Mouse (Mus musculus) cerebellum, adult 9-10 months (tissue): ENCODE measurements at regions not wholly inside any gene's neighbourhood (a gene's known extent, or its start where the extent isn't known, plus 50 kb on each side); places are given as distances from the start of the nearest gene placed in this dataset.
"Not testable (repeated sequence)": the region's sequence is repeated elsewhere in the genome, so short reads cannot be mapped to it uniquely, and the experiment has no call there.

Experiments
- DNase-seq: peaks from one replicate; pipeline ENCODE4 v3.0.0; 2022

DNA sequence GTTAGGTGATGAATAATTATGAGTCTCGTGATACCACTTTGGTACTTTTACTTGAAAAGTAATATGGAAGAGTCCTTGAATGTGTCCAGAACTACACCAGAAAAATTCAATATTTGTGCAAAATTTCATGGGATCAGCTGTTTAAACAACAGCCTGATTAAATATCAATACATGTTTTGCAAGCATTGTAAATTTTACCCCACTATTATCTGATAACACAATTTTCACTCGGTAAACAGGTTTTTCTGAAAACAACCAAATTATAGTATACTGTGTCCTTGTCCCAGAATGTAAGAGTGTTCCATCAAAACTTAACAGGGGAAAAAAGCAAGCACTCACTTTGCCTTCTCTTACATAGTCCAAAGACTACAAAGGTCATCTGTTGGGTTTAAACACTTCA is 343.1 kb upstream of the Fign start:
- no peak for DNase-seq

- not testable (repeated sequence) for DNase-seq
Measured at GRCm38 (mm10) chr2:64417129-64417528, 319.3 kb upstream of the Fign start.

DNA sequence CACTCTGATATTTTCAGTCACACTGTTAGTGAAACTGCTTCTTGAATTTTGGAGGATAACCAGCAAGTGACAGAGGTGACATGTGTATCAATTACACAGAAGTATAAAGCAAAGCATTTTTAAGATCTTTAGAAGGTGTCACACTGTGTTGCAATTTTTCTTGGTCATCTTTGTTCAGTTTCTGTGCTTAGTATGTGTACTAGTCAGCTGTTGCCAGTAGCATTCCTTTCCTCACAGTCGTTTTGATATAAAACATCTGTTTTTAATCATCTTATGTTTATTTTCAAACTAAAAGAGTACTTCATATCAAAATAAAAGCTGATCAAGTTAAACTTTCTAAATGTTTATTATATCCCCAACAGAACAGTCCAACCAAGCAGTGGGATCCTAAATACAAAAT is 316.0 kb upstream of the Fign start:
- DNase-seq: no peak

GRCm38 (mm10) chr2:64413263-64413662 is 315.4 kb upstream of the Fign start:
- no peak for DNase-seq

DNA sequence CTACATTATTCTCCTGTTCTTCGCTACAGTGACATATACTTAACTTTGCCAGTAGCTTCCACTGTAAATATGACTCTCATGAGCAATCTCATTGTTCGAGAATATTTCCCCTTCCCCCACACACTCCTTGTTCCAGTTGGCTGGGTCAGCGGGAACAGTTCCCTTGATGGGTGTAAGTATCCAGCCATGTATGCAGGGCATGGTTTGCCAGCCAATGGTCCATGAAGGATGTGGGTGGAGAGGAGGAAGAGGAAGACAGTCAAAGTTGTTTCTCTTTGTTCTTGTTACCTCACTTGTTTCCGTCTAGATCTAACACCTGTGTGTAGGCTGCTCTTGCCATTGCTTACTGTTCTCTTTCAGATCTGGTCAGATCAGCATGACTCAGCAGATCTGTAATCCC is 298.1 kb upstream of the Fign start:
- no peak for DNase-seq

DNA sequence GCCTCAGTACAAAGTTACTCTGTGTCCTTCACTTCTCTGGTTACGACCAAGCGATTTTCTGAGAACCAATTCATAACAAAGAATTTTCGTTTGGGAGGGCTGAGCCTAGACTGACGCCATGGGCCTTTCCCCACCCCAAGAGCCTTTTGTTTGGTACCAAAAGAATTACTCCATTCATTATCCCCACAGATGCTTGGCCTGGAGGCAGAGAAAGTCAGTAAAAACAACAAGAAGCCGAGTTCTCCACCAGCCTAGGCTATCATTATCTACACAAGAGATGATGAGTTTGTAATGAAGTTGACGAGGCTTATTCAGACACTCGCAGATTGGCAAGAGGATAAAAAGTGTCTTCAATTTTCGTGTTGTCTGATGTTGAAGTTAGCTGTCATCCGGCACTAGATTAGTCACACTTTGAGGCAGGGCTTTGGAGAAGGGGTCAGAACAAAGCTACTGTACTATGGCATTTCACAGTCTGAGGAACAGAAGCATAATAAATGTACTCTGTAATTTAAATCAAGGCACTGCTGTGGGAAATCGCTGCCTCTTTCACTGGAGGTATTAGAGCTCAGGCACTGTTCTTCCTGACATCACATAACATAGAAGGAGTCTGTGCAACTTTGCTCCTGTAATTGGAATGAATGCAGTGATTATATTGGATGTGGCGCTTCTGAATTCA is 296.9 kb upstream of the Fign start:
- DNase-seq: peak; percentile 3

GRCm38 (mm10) chr2:64394199-64394598 is 296.4 kb upstream of the Fign start:
- DNase-seq: no peak

- peak; percentile 7 for DNase-seq
Measured at GRCm38 (mm10) chr2:64369791-64370190, 272.0 kb upstream of the Fign start.

DNA sequence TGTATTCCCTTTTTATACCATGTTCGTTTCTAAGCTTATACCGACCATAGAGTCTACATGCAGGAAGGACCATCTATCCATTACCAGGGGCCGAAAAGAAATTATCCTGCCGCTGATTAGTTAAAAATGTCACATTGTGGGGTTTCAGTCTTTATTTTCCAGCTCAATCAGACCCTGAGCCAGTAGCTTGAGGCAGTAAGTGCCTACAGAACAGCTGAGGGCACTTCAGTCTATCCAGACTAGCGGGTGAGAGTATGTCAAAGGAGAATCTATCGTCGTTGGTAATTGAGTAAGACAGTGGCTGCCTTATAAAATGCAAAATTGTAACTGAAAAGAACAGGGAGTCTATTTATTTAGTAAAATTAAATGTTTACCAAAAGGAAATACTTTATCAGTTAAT is 269.4 kb upstream of the Fign start:
- no peak for DNase-seq

- DNase-seq: no peak
Measured at GRCm38 (mm10) chr2:64366528-64366927, 268.7 kb upstream of the Fign start.

DNA sequence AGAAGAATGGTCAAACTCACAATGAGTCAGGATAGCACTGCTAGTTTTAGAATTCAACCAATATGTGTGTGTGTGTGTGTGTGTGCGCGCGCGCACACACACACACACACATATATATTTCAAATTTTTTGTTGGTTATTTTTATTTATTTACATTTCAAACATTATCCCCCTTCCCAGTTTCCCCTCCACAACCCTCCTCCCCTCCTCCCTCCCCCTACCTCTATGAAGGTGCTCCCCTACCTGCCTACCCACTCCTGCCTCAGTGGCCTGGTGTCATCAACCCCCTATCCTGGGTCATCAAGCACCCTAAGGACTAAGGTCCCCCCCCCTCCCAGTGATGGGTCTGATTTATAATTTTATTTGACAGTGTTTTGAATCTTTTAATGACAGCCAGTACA is 258.4 kb upstream of the Fign start:
- DNase-seq: no peak

DNA sequence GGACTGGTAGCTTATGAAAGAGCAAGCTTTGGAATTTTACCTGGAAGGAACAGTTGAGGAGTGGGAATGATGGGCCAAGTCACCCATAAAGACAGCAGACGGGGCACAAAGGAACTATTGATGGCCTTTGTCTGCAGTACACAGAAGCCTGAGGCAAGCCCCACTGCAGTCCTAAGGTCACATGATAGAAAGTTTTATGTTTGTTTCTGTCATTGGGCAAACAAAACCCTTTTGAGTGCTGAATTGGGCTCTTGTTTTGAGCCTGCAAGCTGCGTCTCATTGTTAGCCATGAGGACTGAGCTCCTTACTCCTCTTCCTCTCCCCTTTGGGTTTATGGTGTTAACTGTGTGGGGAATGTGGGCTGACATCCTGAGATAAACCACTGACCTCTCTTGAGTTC is 227.7 kb upstream of the Fign start:
- peak; percentile 15 for DNase-seq
